Mouse (Mus musculus): Measurements from ENCODE around the gene Galnt12. TPM values are rescaled to one million over a fixed set of nuclear protein-coding genes. Genes with fewer than 3 reads are reported as not detected.
"Not testable (repeated sequence)": the region's sequence is repeated elsewhere in the genome, so short reads cannot be mapped to it uniquely, and the experiment has no call there.

Gene Galnt12
- polyA plus RNA-seq, 1 experiment from 2014 or later = 2.9 TPM

GRCm38 (mm10) chr4:47050642-47051381 is 40.9 kb upstream of the Galnt12 start:
- Histone ChIP-seq H3K36me3 (ENCODE audit: insufficient read depth, low read length) (no peaks in the 10 kb centered on the region), H3K27me3 (replicated peaks; ENCODE audit: insufficient read depth, low read length) (0 out of 2 replicates have a peak, but pooled peaks cover 3% of the 10 kb centered on the region), H3K9ac (replicated peaks; ENCODE audit: low read depth) (no peak overlapping the region), H3K4me1 (ENCODE audit: insufficient read depth, low read depth, low read length) (no peaks in the 10 kb centered on the region), H3K9me3 (ENCODE audit: low read length) (no peaks in the 10 kb centered on the region), H3K27ac (ENCODE audit: low read length) (no peak overlapping the region), H3K4me3 (ENCODE audit: low read depth, low read length) (no peak overlapping the region), H3K4me2 (replicated peaks; ENCODE audit: low read depth, low read length) (no peak overlapping the region; the same call in 1 of the 2 replicates)
- 31% methylated on average over 10 of the region's 10 CpGs for WGBS
- ATAC-seq (no peak; the same call in 1 of the 2 replicates), DNase-seq (ENCODE audit: low spot score) (peak; percentile 13)
- TF ChIP-seq EP300 (IDR thresholded peaks at IDR 0.05) (no peak), CTCF (IDR thresholded peaks at IDR 0.05) (no peak)

- 30% methylated on average over 9 of the region's 9 CpGs for WGBS
- H3K27ac ChIP-seq (ENCODE audit: low read length) = no peak overlapping the region
- no peak for TF ChIP-seq EP300 (IDR thresholded peaks at IDR 0.05)
- no peak for TF ChIP-seq CTCF (IDR thresholded peaks at IDR 0.05)
- ATAC-seq (peak; percentile 45; the same call in 1 of the 2 replicates), DNase-seq (ENCODE audit: low spot score) (peak; percentile 42)
- no peaks in the 10 kb centered on the region for H3K36me3 ChIP-seq (ENCODE audit: insufficient read depth, low read length)
- no peak overlapping the region for H3K4me3 ChIP-seq (ENCODE audit: low read depth, low read length)
- H3K27me3 ChIP-seq (replicated peaks; ENCODE audit: insufficient read depth, low read length) = 0 out of 2 replicates have a peak, but pooled peaks cover 3% of the 10 kb centered on the region
- no peaks in the 10 kb centered on the region for H3K4me1 ChIP-seq (ENCODE audit: insufficient read depth, low read depth, low read length)
- no peak overlapping the region for H3K9ac ChIP-seq (replicated peaks; ENCODE audit: low read depth)
- H3K9me3 ChIP-seq (ENCODE audit: low read length) = no peaks in the 10 kb centered on the region
- H3K4me2 ChIP-seq (replicated peaks; ENCODE audit: low read depth, low read length) = peak overlapping the region; percentile 9; the same call in 1 of the 2 replicates
Observed at GRCm38 (mm10) chr4:47051905-47052304, 39.8 kb upstream of the Galnt12 start.

- H3K36me3 ChIP-seq (ENCODE audit: insufficient read depth, low read length); H3K4me2 ChIP-seq (replicated peaks; ENCODE audit: low read depth, low read length); H3K9me3 ChIP-seq (ENCODE audit: low read length); DNase-seq (ENCODE audit: low spot score); ATAC-seq; H3K4me1 ChIP-seq (ENCODE audit: insufficient read depth, low read depth, low read length); H3K9ac ChIP-seq (replicated peaks; ENCODE audit: low read depth); H3K4me3 ChIP-seq (ENCODE audit: low read depth, low read length); H3K27me3 ChIP-seq (replicated peaks; ENCODE audit: insufficient read depth, low read length); H3K27ac ChIP-seq (ENCODE audit: low read length): not testable (repeated sequence)
- 94% methylated on average over 9 of the region's 9 CpGs for WGBS
Observed at GRCm38 (mm10) chr4:47055170-47055569, 36.5 kb upstream of the Galnt12 start.

GRCm38 (mm10) chr4:47055570-47056080 is 36.1 kb upstream of the Galnt12 start:
- WGBS = 98% methylated on average over 6 of the region's 6 CpGs
- H3K36me3 ChIP-seq (ENCODE audit: insufficient read depth, low read length) = no peaks in the 10 kb centered on the region
- H3K4me3 ChIP-seq (ENCODE audit: low read depth, low read length) = no peak overlapping the region
- H3K4me2 ChIP-seq (replicated peaks; ENCODE audit: low read depth, low read length) = no peak overlapping the region
- H3K27me3 ChIP-seq (replicated peaks; ENCODE audit: insufficient read depth, low read length) = 0 out of 2 replicates have a peak, but pooled peaks cover 6% of the 10 kb centered on the region
- H3K4me1 ChIP-seq (ENCODE audit: insufficient read depth, low read depth, low read length) = no peaks in the 10 kb centered on the region; the same call in 1 of the 2 replicates
- H3K9me3 ChIP-seq (ENCODE audit: low read length) = no peaks in the 10 kb centered on the region
- H3K9ac ChIP-seq (replicated peaks; ENCODE audit: low read depth) = no peak overlapping the region
- TF ChIP-seq EP300 (IDR thresholded peaks at IDR 0.05) = no peak
- TF ChIP-seq CTCF (IDR thresholded peaks at IDR 0.05) = no peak
- ATAC-seq (no peak), DNase-seq (ENCODE audit: low spot score) (no peak)
- H3K27ac ChIP-seq (ENCODE audit: low read length) = no peak overlapping the region

DNA sequence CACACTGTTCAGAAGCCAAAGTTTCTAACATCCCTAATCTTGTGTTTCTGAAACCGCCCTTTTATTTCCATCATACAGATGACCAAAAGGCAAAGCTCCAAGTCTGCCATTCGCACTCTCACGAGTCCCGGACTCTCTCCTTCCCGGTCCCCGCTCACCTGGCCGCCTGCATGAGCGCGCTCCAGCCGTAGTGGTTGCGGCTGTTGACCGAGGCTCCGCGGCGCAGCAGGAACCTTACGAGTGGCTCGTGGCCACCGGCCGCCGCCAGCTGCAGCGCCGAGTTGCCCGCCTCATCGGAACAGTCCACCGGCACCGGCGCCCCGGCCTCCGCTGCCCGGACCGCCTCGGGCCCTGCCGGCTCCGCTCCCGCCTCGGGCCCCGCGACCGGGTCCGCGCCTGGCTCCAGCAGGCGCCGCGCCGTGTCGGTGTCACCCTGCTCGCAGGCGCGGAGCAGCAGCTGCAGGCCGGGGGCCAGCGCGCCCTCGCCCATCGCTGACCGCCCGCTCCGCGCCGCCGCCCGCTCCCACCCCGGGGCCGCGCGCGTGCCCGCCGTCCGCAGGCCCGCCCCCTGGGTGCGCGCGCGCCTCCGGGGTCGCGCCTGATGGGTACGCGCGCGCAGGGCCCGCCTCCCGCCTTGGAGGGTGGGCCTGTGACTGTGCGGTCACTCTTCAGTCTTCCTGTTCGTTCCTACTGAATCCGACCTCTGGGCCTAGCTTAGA is 34.8 kb upstream of the Galnt12 start, which contains the start of gene Anks6:
Gene Anks6 (minus strand): TSS at position 637 of the 719 bp plus-strand sequence.
- 3% methylated on average over 66 of the region's 86 CpGs for WGBS
- Histone ChIP-seq H3K9ac (replicated peaks; ENCODE audit: low read depth) (peak within 1 kb of the TSS; percentile 39; the same call in 1 of the 2 replicates), H3K27ac (ENCODE audit: low read length) (no peak within 1 kb of the TSS), H3K4me3 (ENCODE audit: low read depth, low read length) (peak within 1 kb of the TSS; percentile 61), H3K4me2 (replicated peaks; ENCODE audit: low read depth, low read length) (peak within 1 kb of the TSS; percentile 93), H3K36me3 (ENCODE audit: insufficient read depth, low read length) (no peaks in the 10 kb centered on the region), H3K4me1 (ENCODE audit: insufficient read depth, low read depth, low read length) (no peaks in the 10 kb centered on the region; the same call in 1 of the 2 replicates), H3K27me3 (replicated peaks; ENCODE audit: insufficient read depth, low read length) (0 out of 2 replicates have a peak, but pooled peaks cover 6% of the 10 kb centered on the region), H3K9me3 (ENCODE audit: low read length) (no peaks in the 10 kb centered on the region)
- TF ChIP-seq EP300 (IDR thresholded peaks at IDR 0.05) = no peak
- no peak for TF ChIP-seq CTCF (IDR thresholded peaks at IDR 0.05)
- peak; percentile 83 for DNase-seq (ENCODE audit: low spot score)
- ATAC-seq = peak; percentile 96
